Mouse (Mus musculus) G1E (cell line): Measurements from ENCODE around the gene Neurod1.

ENCODE experiments used
- CTCF ChIP-seq: IDR thresholded peaks from 2 replicates; pipeline ENCODE4 v1.5.1; 2012; ENCODE audit warnings: low read depth, low read length, inconsistent platforms, mixed read lengths
- GATA1 ChIP-seq: IDR thresholded peaks from 2 replicates; pipeline ENCODE4 v1.6.1; 2012; ENCODE audit warnings: borderline replicate concordance, low read length, inconsistent platforms, mixed read lengths
- GATA2 ChIP-seq: IDR thresholded peaks from 2 replicates; pipeline ENCODE4 v1.6.1; 2012; ENCODE audit warnings: low read depth, low read length, inconsistent platforms, borderline replicate concordance
- POLR2AphosphoS5 ChIP-seq: IDR thresholded peaks from 2 replicates; pipeline ENCODE4 v1.6.1; 2012; ENCODE audit warnings: low read depth, low read length, inconsistent platforms; ENCODE audit not compliant: insufficient replicate concordance
- TAL1 ChIP-seq: conservative IDR thresholded peaks from 2 replicates; pipeline ENCODE4 v1.6.1; 2012; ENCODE audit warnings: low read depth, low read length, inconsistent platforms, mixed read lengths

GRCm38 (mm10) chr2:79443401-79443800, 13.2 kb downstream of the Neurod1 start:
- TF ChIP-seq CTCF (no peak), GATA1 (no peak), TAL1 (no peak), GATA2 (no peak), POLR2AphosphoS5 (no peak)
